In the genomic region with DNA sequence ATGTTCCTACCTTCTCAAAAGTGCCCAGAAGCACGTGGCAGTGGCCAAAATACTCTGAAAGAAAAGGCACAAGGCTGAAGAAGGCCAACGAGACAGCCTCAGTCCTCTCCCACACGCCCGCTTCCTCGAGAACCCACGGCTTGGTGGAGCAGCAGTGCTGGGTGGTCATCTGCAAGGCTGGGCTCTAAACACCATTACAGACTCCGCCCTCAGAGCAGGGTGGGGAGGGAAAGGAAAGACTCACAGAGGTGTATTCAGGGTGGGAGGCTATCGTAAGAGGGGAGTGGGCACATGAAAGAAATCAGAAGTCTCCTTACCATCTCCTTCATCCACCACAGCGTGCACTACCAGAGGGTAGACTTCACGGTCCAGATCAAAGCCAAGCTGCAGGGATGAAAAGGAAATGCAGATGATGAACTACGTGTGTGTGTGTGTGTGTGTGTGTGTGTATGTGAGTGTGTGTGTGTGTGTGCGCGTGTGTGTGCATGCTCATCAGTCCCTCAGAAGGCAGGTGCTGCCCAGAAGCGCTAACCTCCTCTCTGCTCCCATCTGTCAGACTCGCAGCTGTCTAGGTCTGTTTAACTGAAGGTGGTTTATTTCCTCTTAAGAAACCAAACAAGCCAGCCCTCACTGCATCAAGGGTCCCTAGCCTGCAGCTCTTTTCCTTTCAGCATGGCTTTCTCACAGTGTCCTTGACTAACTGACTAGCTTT, we compare ENCODE assay signal across 17 mouse cellular contexts. TPM values are rescaled to one million over a fixed set of nuclear protein-coding genes. Genes with fewer than 3 reads are reported as not detected.
A peak's percentile ranks its signal among the peaks of the same experiment; 100 is the strongest.
DNase-seq lines count a peak whose midpoint lies in the region; ATAC-seq and TF ChIP-seq lines count a peak whose summit lies in the region.
"Had no signal": no experiment of that assay in that cellular context is flagged by ENCODE, and none has a peak within 500 bp of the region (broad histone marks: within the 10 kb centered on the region; RNA-seq: fewer than 3 reads in every experiment).

No protein-coding gene starts in this region.

- ATAC-seq in heart, postnatal 0 days (ENCODE audit: insufficient read depth, low read depth): no peak
- ATAC-seq in heart, embryonic 11.5 days (replicated peaks; ENCODE audit: insufficient number of reproducible peaks, low FRiP score, low TSS enrichment): no peak
- no peak for ATAC-seq in midbrain, postnatal 0 days (ENCODE audit: low FRiP score)
- ATAC-seq in midbrain, embryonic 15.5 days (replicated peaks): no peak
- ATAC-seq: Patski had no signal

- H3K9ac ChIP-seq in heart, postnatal 0 days (replicated peaks; ENCODE audit: low read depth, low read length): no peak overlapping the region; the same call in 1 of the 2 replicates
- no peak overlapping the region for H3K9ac ChIP-seq in heart, embryonic 11.5 days (ENCODE audit: low read depth, low read length)
- no peak overlapping the region for H3K9ac ChIP-seq in midbrain, postnatal 0 days (replicated peaks; ENCODE audit: low read length, poor library complexity, severe bottlenecking)
- no peak overlapping the region for H3K9ac ChIP-seq in midbrain, embryonic 15.5 days
- H3K9ac ChIP-seq: lung, embryonic 15.5 days; neural tube, embryonic 12.5 days had no signal

- no peaks in the 10 kb centered on the region for H3K4me1 ChIP-seq in heart, postnatal 0 days (ENCODE audit: control insufficient read depth, insufficient read depth)
- no peaks in the 10 kb centered on the region for H3K4me1 ChIP-seq in heart, embryonic 11.5 days (ENCODE audit: control insufficient read depth, insufficient read depth, low read length)
- no peaks in the 10 kb centered on the region for H3K4me1 ChIP-seq in midbrain, postnatal 0 days (ENCODE audit: insufficient read depth, low read length)
- H3K4me1 ChIP-seq in midbrain, embryonic 15.5 days: no peaks in the 10 kb centered on the region
- H3K4me1 ChIP-seq: lung, embryonic 15.5 days; neural tube, embryonic 12.5 days had no signal

- 79% methylated on average over 15 of the region's 15 CpGs for WGBS in heart, postnatal 0 days
- 71% methylated on average over 15 of the region's 15 CpGs for WGBS in heart, embryonic 11.5 days (ENCODE audit: insufficient replicate concordance)
- WGBS in midbrain, postnatal 0 days: 69% methylated on average over 15 of the region's 15 CpGs
- WGBS in midbrain, embryonic 15.5 days: 71% methylated on average over 15 of the region's 15 CpGs

- TF ChIP-seq POLR2A in myocyte (IDR thresholded peaks at IDR 0.05; ENCODE audit: insufficient read length, low read depth): no peak

- peaks cover 8% of the 10 kb centered on the region; the same call in 1 of the 2 replicates for H3K36me3 ChIP-seq in heart, postnatal 0 days (replicated peaks; ENCODE audit: control insufficient read depth, insufficient read depth, low read length)
- peaks cover 3% of the 10 kb centered on the region; the same call in 1 of the 2 replicates for H3K36me3 ChIP-seq in heart, embryonic 11.5 days (ENCODE audit: control insufficient read depth, insufficient read depth, low read length)
- H3K36me3 ChIP-seq in midbrain, postnatal 0 days (ENCODE audit: insufficient read depth, low read length): peaks cover 25% of the 10 kb centered on the region
- peaks cover 22% of the 10 kb centered on the region; the same call in 1 of the 2 replicates for H3K36me3 ChIP-seq in midbrain, embryonic 15.5 days (replicated peaks)
- peaks cover 3% of the 10 kb centered on the region for H3K36me3 ChIP-seq in myocyte (ENCODE audit: control insufficient read depth, insufficient read depth)

- TF ChIP-seq EP300 in heart, postnatal 0 days (IDR thresholded peaks at IDR 0.05; ENCODE audit: low read depth): no peak

- H3K79me2 ChIP-seq in myocyte (ENCODE audit: control insufficient read depth, insufficient read depth): no peaks in the 10 kb centered on the region

- H3ac ChIP-seq in myocyte (ENCODE audit: control insufficient read depth, insufficient read length): no peak overlapping the region

- H3K9me3 ChIP-seq in heart, postnatal 0 days (replicated peaks; ENCODE audit: control insufficient read depth, low read length): no peaks in the 10 kb centered on the region
- H3K9me3 ChIP-seq in heart, embryonic 11.5 days (replicated peaks; ENCODE audit: control insufficient read depth, low read length): no peaks in the 10 kb centered on the region
- no peaks in the 10 kb centered on the region for H3K9me3 ChIP-seq in midbrain, postnatal 0 days (ENCODE audit: low read length)
- H3K9me3 ChIP-seq in midbrain, embryonic 15.5 days: no peaks in the 10 kb centered on the region
- H3K9me3 ChIP-seq: lung, embryonic 15.5 days had no signal

- H3K4me3 ChIP-seq in heart, postnatal 0 days (ENCODE audit: low read depth, low read length): peak overlapping the region; percentile 2; the same call in 1 of the 2 replicates
- H3K4me3 ChIP-seq in heart, embryonic 11.5 days (ENCODE audit: low read depth, low read length): no peak overlapping the region
- no peak overlapping the region for H3K4me3 ChIP-seq in midbrain, postnatal 0 days (ENCODE audit: low read depth, low read length)
- H3K4me3 ChIP-seq in midbrain, embryonic 15.5 days: no peak overlapping the region
- no peak overlapping the region for H3K4me3 ChIP-seq in myocyte
- H3K4me3 ChIP-seq: lung, embryonic 15.5 days; neural tube, embryonic 12.5 days had no signal

- no peak for TF ChIP-seq CTCF in heart, postnatal 0 days (IDR thresholded peaks at IDR 0.05; ENCODE audit: low read depth)
- TF ChIP-seq CTCF in midbrain, postnatal 0 days (IDR thresholded peaks at IDR 0.05): no peak

- H3K4me2 ChIP-seq in heart, postnatal 0 days (ENCODE audit: low read depth, low read length): no peak overlapping the region; the same call in 1 of the 2 replicates
- H3K4me2 ChIP-seq in heart, embryonic 11.5 days: no peak overlapping the region
- no peak overlapping the region for H3K4me2 ChIP-seq in midbrain, postnatal 0 days (ENCODE audit: low read depth, low read length, poor library complexity, severe bottlenecking)
- no peak overlapping the region for H3K4me2 ChIP-seq in midbrain, embryonic 15.5 days
- H3K4me2 ChIP-seq in myocyte (ENCODE audit: low read depth): no peak overlapping the region
- H3K4me2 ChIP-seq: lung, embryonic 15.5 days; neural tube, embryonic 12.5 days had no signal

- H3K27me3 ChIP-seq in heart, postnatal 0 days (ENCODE audit: control insufficient read depth, insufficient read depth, low read length): no peaks in the 10 kb centered on the region
- no peaks in the 10 kb centered on the region for H3K27me3 ChIP-seq in heart, embryonic 11.5 days (ENCODE audit: control insufficient read depth, insufficient read depth, low read length)
- no peaks in the 10 kb centered on the region for H3K27me3 ChIP-seq in midbrain, postnatal 0 days (ENCODE audit: insufficient read depth, low read length)
- H3K27me3 ChIP-seq in midbrain, embryonic 15.5 days (replicated peaks): no peaks in the 10 kb centered on the region
- H3K27me3 ChIP-seq in myocyte (ENCODE audit: control insufficient read depth, insufficient read depth, insufficient read length): no peaks in the 10 kb centered on the region
- H3K27me3 ChIP-seq: lung, embryonic 15.5 days; neural tube, embryonic 12.5 days; Patski had no signal

- DNase-seq in heart, postnatal 0 days (ENCODE audit: low spot score): no peak
- DNase-seq in midbrain, postnatal 0 days (ENCODE audit: low spot score): peak; percentile 19
- DNase-seq in thymus, postnatal 36 days: peak; percentile 59 to 76
- no peak for DNase-seq in adrenal gland, postnatal 25 days
- DNase-seq in lung, postnatal 14 days: no peak
- DNase-seq: cerebellum, adult 8-10 months; kidney, adult 18-20 months; liver had no signal

- peak overlapping the region; percentile 56; the same call in 1 of the 2 replicates for H3K27ac ChIP-seq in heart, postnatal 0 days (ENCODE audit: low read depth)
- no peak overlapping the region for H3K27ac ChIP-seq in heart, embryonic 11.5 days (ENCODE audit: low read depth, low read length)
- H3K27ac ChIP-seq in midbrain, postnatal 0 days (ENCODE audit: low read depth, low read length): no peak overlapping the region
- no peak overlapping the region for H3K27ac ChIP-seq in midbrain, embryonic 15.5 days
- H3K27ac ChIP-seq: lung, embryonic 15.5 days; neural tube, embryonic 12.5 days; stomach, postnatal 0 days had no signal

TF ChIP-seq in myocyte, 11 proteins besides CTCF, POLR2A, EP300 and RAD21 (continues in another document):
- peak in 2 of 3 experiments; percentile 44 to 68 for TF ChIP-seq MYOD1 (IDR thresholded peaks at IDR 0.05; ENCODE audit: control insufficient read depth in 1 of 3, insufficient read length in 2 of 3, low read depth in 2 of 3)

RNA-seq across cellular contexts. Expression of gene Foxj1, which starts 23.9 kb away (rescaled TPM):
- 2.7 TPM in 1 of 2 replicates, not detected in the other for total RNA-seq in heart, postnatal 0 days (2014; rRNA removed; ENCODE audit: low replicate concordance)
- polyA plus RNA-seq in heart, postnatal 0 days (2015; fragmentation: Nextera tagmentation; extraction: Ambion mirVana): 0.04 and 1.0 TPM in 2 replicates
- 0.07 TPM in 1 of 2 replicates, not detected in the other for polyA plus RNA-seq in heart, embryonic 11.5 days (2014; fragmentation: Nextera tagmentation; extraction: Ambion mirVana)
- total RNA-seq in midbrain, postnatal 0 days (2014; rRNA removed): 24.1 and 37.5 TPM in 2 replicates
- polyA plus RNA-seq in midbrain, postnatal 0 days (2015; fragmentation: Nextera tagmentation; extraction: Ambion mirVana): 9.6 and 12.1 TPM in 2 replicates
- 17.4 and 20.4 TPM in 2 replicates for polyA plus RNA-seq in midbrain, embryonic 15.5 days (2015; fragmentation: Nextera tagmentation; extraction: Ambion mirVana)
- 0.08 TPM for polyA plus RNA-seq in myocyte (2012; fragmentation: generic; extraction: Trizol)
- 0.15 TPM in 1 of 2 replicates, not detected in the other for total RNA-seq in adrenal gland, postnatal 25 days (2021)
- total RNA-seq: granulocyte monocyte progenitor cell, adult 5-6 weeks; heart, postnatal 25 days had no signal

RNA-seq across cellular contexts. Expression of gene Exoc7, which starts 52.0 kb away (rescaled TPM):
- total RNA-seq in heart, postnatal 0 days (2014; rRNA removed; ENCODE audit: low replicate concordance): 37.6 and 94.7 TPM in 2 replicates
- polyA plus RNA-seq in heart, postnatal 0 days (2015; fragmentation: Nextera tagmentation; extraction: Ambion mirVana): 43.9 and 48.7 TPM in 2 replicates
- polyA plus RNA-seq in heart, embryonic 11.5 days (2014; fragmentation: Nextera tagmentation; extraction: Ambion mirVana): 42.5 and 46.6 TPM in 2 replicates
- total RNA-seq in midbrain, postnatal 0 days (2014; rRNA removed): 81.0 and 101 TPM in 2 replicates
- polyA plus RNA-seq in midbrain, postnatal 0 days (2015; fragmentation: Nextera tagmentation; extraction: Ambion mirVana): 144 and 149 TPM in 2 replicates
- polyA plus RNA-seq in midbrain, embryonic 15.5 days (2015; fragmentation: Nextera tagmentation; extraction: Ambion mirVana): 109 and 110 TPM in 2 replicates
- 55.0 TPM for polyA plus RNA-seq in myocyte (2012; fragmentation: generic; extraction: Trizol)
- 53.6 and 77.1 TPM in 2 replicates for total RNA-seq in adrenal gland, postnatal 25 days (2021)

RNA-seq across cellular contexts. Expression of gene Rnf157, which starts 53.8 kb away (rescaled TPM):
- 10.8 and 11.4 TPM in 2 replicates for total RNA-seq in heart, postnatal 0 days (2014; rRNA removed; ENCODE audit: low replicate concordance)
- polyA plus RNA-seq in heart, postnatal 0 days (2015; fragmentation: Nextera tagmentation; extraction: Ambion mirVana): 2.2 and 3.5 TPM in 2 replicates
- 8.6 and 9.2 TPM in 2 replicates for polyA plus RNA-seq in heart, embryonic 11.5 days (2014; fragmentation: Nextera tagmentation; extraction: Ambion mirVana)
- total RNA-seq in midbrain, postnatal 0 days (2014; rRNA removed): 113 and 138 TPM in 2 replicates
- polyA plus RNA-seq in midbrain, postnatal 0 days (2015; fragmentation: Nextera tagmentation; extraction: Ambion mirVana): 53.7 and 57.0 TPM in 2 replicates
- 66.1 and 68.0 TPM in 2 replicates for polyA plus RNA-seq in midbrain, embryonic 15.5 days (2015; fragmentation: Nextera tagmentation; extraction: Ambion mirVana)
- 15.2 TPM for polyA plus RNA-seq in myocyte (2012; fragmentation: generic; extraction: Trizol)
- total RNA-seq in adrenal gland, postnatal 25 days (2021): 8.5 and 8.9 TPM in 2 replicates

Comparison
In these comparisons a context has a peak if more than half of its experiments do, and no peak if none do; other contexts are left out.
1. DNase-seq: peak in midbrain, postnatal 0 days (single experiment) and thymus, postnatal 36 days (2 of 2); none in heart, postnatal 0 days (single experiment), adrenal gland, postnatal 25 days (single experiment) and lung, postnatal 14 days (single experiment).